In the genomic region with DNA sequence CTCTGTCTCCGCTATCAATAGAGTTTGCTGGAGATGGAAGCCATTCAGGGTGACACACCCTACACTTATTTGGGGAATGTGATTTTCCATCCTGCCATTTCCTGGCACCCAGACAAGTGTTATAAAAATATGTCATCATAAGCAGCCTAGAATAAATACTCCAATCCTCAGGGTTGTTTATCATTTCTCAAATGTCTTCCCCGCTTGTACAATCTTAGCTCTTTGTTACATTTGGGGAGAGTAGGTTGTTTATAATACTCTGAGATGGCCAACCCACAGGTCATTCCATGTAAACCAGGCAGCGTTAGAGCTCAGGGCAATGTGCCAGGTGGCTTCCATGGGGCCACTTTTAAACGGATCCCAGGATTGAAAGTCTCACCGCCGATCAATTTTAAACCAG, we compare ENCODE assay signal across 12 mouse cellular contexts.
DNase-seq lines count a peak whose midpoint lies in the region; ATAC-seq lines count a peak whose summit lies in the region.
"Had no signal": no experiment of that assay in that cellular context is flagged by ENCODE, and none has a peak within 500 bp of the region (broad histone marks: within the 10 kb centered on the region; RNA-seq: fewer than 3 reads in every experiment).

No protein-coding gene starts in this region.

- H3K27ac ChIP-seq in heart, embryonic 16.5 days (ENCODE audit: low read length): peak overlapping the region; percentile 48
- no peak overlapping the region; the same call in 1 of the 2 replicates for H3K27ac ChIP-seq in heart, embryonic 11.5 days (ENCODE audit: low read depth, low read length)
- H3K27ac ChIP-seq: forebrain, embryonic 10.5 days; hindbrain, embryonic 15.5 days; liver, embryonic 12.5 days had no signal

- H3K4me2 ChIP-seq in heart, embryonic 16.5 days (ENCODE audit: low read depth, low read length): no peak overlapping the region
- no peak overlapping the region for H3K4me2 ChIP-seq in heart, embryonic 11.5 days
- H3K4me2 ChIP-seq: hindbrain, embryonic 15.5 days; liver, embryonic 12.5 days had no signal

- no peak overlapping the region for H3K4me3 ChIP-seq in heart, embryonic 16.5 days (ENCODE audit: low read length)
- H3K4me3 ChIP-seq in heart, embryonic 11.5 days (ENCODE audit: low read depth, low read length): no peak overlapping the region
- H3K4me3 ChIP-seq: forebrain, embryonic 10.5 days; hindbrain, embryonic 15.5 days; liver, embryonic 12.5 days had no signal

- WGBS in heart, embryonic 16.5 days: 38% methylated on average over 6 of the region's 6 CpGs
- 59% methylated on average over 6 of the region's 6 CpGs for WGBS in heart, embryonic 11.5 days (ENCODE audit: insufficient replicate concordance)

- no peaks in the 10 kb centered on the region for H3K27me3 ChIP-seq in heart, embryonic 16.5 days (ENCODE audit: control insufficient read depth, insufficient read depth, low read length)
- no peaks in the 10 kb centered on the region for H3K27me3 ChIP-seq in heart, embryonic 11.5 days (ENCODE audit: control insufficient read depth, insufficient read depth, low read length)
- H3K27me3 ChIP-seq: hindbrain, embryonic 15.5 days; liver, embryonic 12.5 days had no signal

- DNase-seq in 3134 (ENCODE audit: extremely low read depth, insufficient read length, low spot score) (peak; percentile 68), adipocyte (ENCODE audit: low spot score) (peak; percentile 74)
- DNase-seq in lung, postnatal 14 days: peak; percentile 68
- DNase-seq in embryo, embryonic 11 days: no peak
- DNase-seq: gastrocnemius, postnatal 14 days; midbrain, embryonic 14.5 days had no signal

- H3K9me3 ChIP-seq in heart, embryonic 16.5 days (replicated peaks; ENCODE audit: control insufficient read depth, low read length): no peaks in the 10 kb centered on the region; the same call in 1 of the 2 replicates
- H3K9me3 ChIP-seq in heart, embryonic 11.5 days (replicated peaks; ENCODE audit: control insufficient read depth, low read length): no peaks in the 10 kb centered on the region
- H3K9me3 ChIP-seq: forebrain, embryonic 10.5 days; hindbrain, embryonic 15.5 days; liver, embryonic 12.5 days had no signal

- H3K36me3 ChIP-seq in heart, embryonic 16.5 days (ENCODE audit: control insufficient read depth, insufficient read depth): no peaks in the 10 kb centered on the region
- no peaks in the 10 kb centered on the region for H3K36me3 ChIP-seq in heart, embryonic 11.5 days (ENCODE audit: control insufficient read depth, insufficient read depth, low read length)
- H3K36me3 ChIP-seq: forebrain, embryonic 10.5 days; hindbrain, embryonic 15.5 days; liver, embryonic 12.5 days had no signal

- no peak overlapping the region for H3K9ac ChIP-seq in heart, embryonic 16.5 days (ENCODE audit: low read length)
- no peak overlapping the region for H3K9ac ChIP-seq in heart, embryonic 11.5 days (ENCODE audit: low read depth, low read length)
- H3K9ac ChIP-seq: hindbrain, embryonic 15.5 days; liver, embryonic 12.5 days had no signal

- ATAC-seq in heart, embryonic 16.5 days (replicated peaks; ENCODE audit: extremely low read depth, insufficient read depth, low FRiP score): no peak
- ATAC-seq in heart, embryonic 11.5 days (replicated peaks; ENCODE audit: insufficient number of reproducible peaks, low FRiP score, low TSS enrichment): no peak
- ATAC-seq in inflammation-experienced regulatory T-cells, adult 6 months: no peak
- ATAC-seq: liver, embryonic 12.5 days had no signal

- H3K4me1 ChIP-seq in heart, embryonic 16.5 days (ENCODE audit: control insufficient read depth, insufficient read depth, low read length): peaks cover 8% of the 10 kb centered on the region
- H3K4me1 ChIP-seq in heart, embryonic 11.5 days (ENCODE audit: control insufficient read depth, insufficient read depth, low read length): peaks cover 8% of the 10 kb centered on the region; the same call in 1 of the 2 replicates
- H3K4me1 ChIP-seq: hindbrain, embryonic 15.5 days; liver, embryonic 12.5 days had no signal
